Mouse (Mus musculus) frontal cortex, postnatal 10 days (tissue): ENCODE results near the gene Vmn1r56.
"Not testable (repeated sequence)": the region's sequence is repeated elsewhere in the genome, so short reads cannot be mapped to it uniquely, and the experiment has no call there.

Experiments
- DNase-seq, 2 experiments: peaks; one replicate each; pipeline ENCODE4 v3.0.0; 2022; ENCODE audit warnings: low spot score in 2 of 2, mixed read lengths in 1 of 2

The Vmn1r56 gene

GRCm38 (mm10) chr7:5196647-5197046 lies at the start of gene Vmn1r56:
Gene Vmn1r56, minus strand, starts transcription at chr7:5196747.
- DNase-seq: not testable (repeated sequence)

GRCm38 (mm10) chr7:5218193-5218592 lies 21.6 kb upstream of the Vmn1r56 start, which contains the start of gene Vmn1r57:
Gene Vmn1r57, plus strand, starts transcription at chr7:5218493.
- not testable (repeated sequence) for DNase-seq

- DNase-seq: not testable (repeated sequence)
Observed at GRCm38 (mm10) chr7:5149570-5149969, 47.0 kb downstream of the Vmn1r56 start, which contains the start of gene Vmn1r55. Gene Vmn1r55, minus strand, starts transcription at chr7:5149670.
